Mouse (Mus musculus): ENCODE results near the gene Mdm1.
"Not testable (repeated sequence)": the region's sequence is repeated elsewhere in the genome, so short reads cannot be mapped to it uniquely, and the experiment has no call there.

Gene Mdm1

GRCm38 (mm10) chr10:118125236-118125635 lies 16.4 kb upstream of the Mdm1 start:
- DNase-seq = no peak

- DNase-seq = no peak
These were observed 15.7 kb upstream of the Mdm1 start for GRCm38 (mm10) chr10:118125776-118126445.

GRCm38 (mm10) chr10:118129001-118129682 lies 12.5 kb upstream of the Mdm1 start:
- peak; percentile 47 to 54 for DNase-seq

- DNase-seq = no peak
These were observed 11.6 kb upstream of the Mdm1 start for GRCm38 (mm10) chr10:118130016-118130415.

- DNase-seq = no peak
These were observed 8.6 kb upstream of the Mdm1 start for GRCm38 (mm10) chr10:118132993-118133392.

- no peak for DNase-seq
These were observed 3.1 kb upstream of the Mdm1 start for GRCm38 (mm10) chr10:118138508-118138907.

- no peak for DNase-seq
These were observed 1.6 kb upstream of the Mdm1 start for GRCm38 (mm10) chr10:118139837-118140570.

GRCm38 (mm10) chr10:118141884-118142801 lies 532 bp downstream of the Mdm1 start:
- peak in 1 of 2 experiments; percentile 12 for DNase-seq

GRCm38 (mm10) chr10:118149381-118149780 lies 7.8 kb downstream of the Mdm1 start:
- DNase-seq = no peak

- no peak for DNase-seq
These were observed 9.3 kb downstream of the Mdm1 start for GRCm38 (mm10) chr10:118150866-118151265.

- DNase-seq = no peak
These were observed 14.3 kb downstream of the Mdm1 start for GRCm38 (mm10) chr10:118155932-118156331.

GRCm38 (mm10) chr10:118161131-118161530 lies 19.5 kb downstream of the Mdm1 start:
- DNase-seq = no peak

- DNase-seq = no peak
These were observed 27.6 kb downstream of the Mdm1 start for GRCm38 (mm10) chr10:118169212-118169611.

GRCm38 (mm10) chr10:118172416-118172815 lies 30.8 kb downstream of the Mdm1 start:
- no peak for DNase-seq

- DNase-seq = no peak
These were observed 31.3 kb downstream of the Mdm1 start for GRCm38 (mm10) chr10:118172876-118173275.

GRCm38 (mm10) chr10:118175542-118175941 lies 33.9 kb downstream of the Mdm1 start:
- not testable (repeated sequence) for DNase-seq

- no peak for DNase-seq
These were observed 37.1 kb downstream of the Mdm1 start for GRCm38 (mm10) chr10:118178735-118179151.

GRCm38 (mm10) chr10:118179265-118179664 lies 37.7 kb downstream of the Mdm1 start:
- DNase-seq = no peak

GRCm38 (mm10) chr10:118195150-118195549 lies 53.5 kb downstream of the Mdm1 start:
- not testable (repeated sequence) for DNase-seq

GRCm38 (mm10) chr10:118204642-118205041 lies 63.0 kb downstream of the Mdm1 start, which contains the start of gene Il22:
Gene Il22 (plus strand): TSS chr10:118204942.
- DNase-seq = no peak

- DNase-seq = not testable (repeated sequence)
These were observed 74.2 kb downstream of the Mdm1 start for GRCm38 (mm10) chr10:118215719-118216393.
